Mouse (Mus musculus): Measurements from ENCODE around the gene Adamts7.

GRCm38 (mm10) chr9:90197116-90197665, 34.3 kb downstream of the Adamts7 start:
- TF ChIP-seq MYOG (IDR thresholded peaks at IDR 0.05; ENCODE audit: control insufficient read depth, extremely low read depth, insufficient read length) (no peak), USF1 (IDR thresholded peaks at IDR 0.05; ENCODE audit: low read depth) (no peak), CTCF (IDR thresholded peaks at IDR 0.05; ENCODE audit: control insufficient read depth, insufficient read depth, insufficient read length) (no peak), MAX (IDR thresholded peaks at IDR 0.05) (no peak)

All from C2C12 (cell line).